Mouse (Mus musculus) small intestine, adult 2 months (tissue): ENCODE results near the gene Kif5a. TPM values are rescaled to one million over a fixed set of nuclear protein-coding genes. Genes with fewer than 3 reads are reported as not detected.

Experiments
- H3K27ac ChIP-seq: fragments of 200-500 bp; 2 replicates; pipeline ENCODE4 v1.5.1; 2012; ENCODE audit warnings: low read depth, low read length, control low read depth, inconsistent platforms; ENCODE audit not compliant: insufficient read depth
- H3K27me3 ChIP-seq: fragments of 200-500 bp; 2 replicates; pipeline ENCODE4 v1.6.1; 2012; ENCODE audit warnings: mild to moderate bottlenecking, moderate library complexity, low read length, inconsistent platforms; ENCODE audit not compliant: control insufficient read depth, insufficient read depth
- H3K36me3 ChIP-seq: fragments of 200-500 bp; 2 replicates; pipeline ENCODE4 v1.6.1; 2012; ENCODE audit warnings: mild to moderate bottlenecking, low read length, control low read depth, inconsistent platforms; ENCODE audit not compliant: control insufficient read depth, insufficient read depth
- H3K4me1 ChIP-seq: fragments of 200-500 bp; 2 replicates; pipeline ENCODE4 v1.6.1; 2012; ENCODE audit warnings: low read length, inconsistent platforms, mixed read lengths; ENCODE audit not compliant: control insufficient read depth, insufficient read depth, insufficient read length
- H3K4me3 ChIP-seq: fragments of 200-500 bp; 2 replicates; pipeline ENCODE4 v1.5.1; 2012; ENCODE audit warnings: low read depth, mild to moderate bottlenecking, control low read depth, inconsistent platforms, low read length, moderate library complexity
- CTCF ChIP-seq: fragments of 200-500 bp; IDR thresholded peaks from 2 replicates; pipeline ENCODE4 v1.5.1; 2012; ENCODE audit warnings: low read depth, mild to moderate bottlenecking, control low read depth, inconsistent platforms, low read length, moderate library complexity, mixed read lengths; ENCODE audit not compliant: insufficient replicate concordance, insufficient read length; ENCODE audit errors: extremely low read depth
- POLR2A ChIP-seq: fragments of 200-500 bp; IDR thresholded peaks from 2 replicates; pipeline ENCODE4 v1.6.1; 2012; ENCODE audit warnings: low read depth, mild to moderate bottlenecking, control low read depth, inconsistent platforms, low read length, moderate library complexity
- WGBS: fragments of 180-500 bp; shearing (Covaris S2); methylation state at CpG from one replicate; pipeline ENCODE4 v1.1.7; 2018; 5-methylcytosine and 5-hydroxymethylcytosine counted together
- polyA plus RNA-seq: library from polyadenylated mRNA; depleted of rRNA; stranded (reverse); fragments of >200 nt; gene quantifications from 2 replicates; pipeline ENCODE4 v1.2.3, GENCODE M21; 2012

The Kif5a gene
- polyA plus RNA-seq, 1 experiment: 1.8 TPM

DNA sequence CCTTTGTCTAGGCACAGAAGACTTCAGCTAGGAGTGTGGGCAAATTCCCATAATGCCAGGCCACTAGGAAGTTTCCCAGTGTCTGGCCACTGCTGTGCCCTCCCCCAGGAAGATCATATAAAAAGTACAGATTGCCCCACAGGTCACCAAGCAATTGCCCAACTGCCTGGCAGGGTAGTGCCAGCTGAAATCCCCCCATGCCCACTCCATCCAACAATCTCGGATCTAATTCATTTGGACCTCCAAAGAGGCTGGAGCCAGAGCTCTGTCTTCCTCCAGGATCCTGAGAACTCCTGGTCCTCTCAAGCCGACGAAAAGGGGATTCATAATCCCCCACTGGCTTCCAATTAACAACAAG lies 24.8 kb upstream of the Kif5a start:
- TF ChIP-seq CTCF: no peak
- no peak for TF ChIP-seq POLR2A
- H3K4me1 ChIP-seq: peaks cover 24% of the 10 kb centered on the region
- peaks cover 44% of the 10 kb centered on the region for H3K36me3 ChIP-seq
- H3K27ac ChIP-seq: peak overlapping the region; percentile 87
- no peaks in the 10 kb centered on the region for H3K27me3 ChIP-seq
- H3K4me3 ChIP-seq: peak overlapping the region; percentile 97
- 0% methylated on average over 3 of the region's 3 CpGs for WGBS

- Histone ChIP-seq H3K4me1 (peaks cover 23% of the 10 kb centered on the region), H3K36me3 (peaks cover 48% of the 10 kb centered on the region), H3K27me3 (no peaks in the 10 kb centered on the region), H3K27ac (peak overlapping the region; percentile 87), H3K4me3 (peak overlapping the region; percentile 97)
- TF ChIP-seq CTCF (no peak), POLR2A (no peak)
- 44% methylated on average over 15 of the region's 15 CpGs for WGBS
Observed at GRCm38 (mm10) chr10:127287271-127287935, 24.3 kb upstream of the Kif5a start.

- 30% methylated on average over 7 of the region's 7 CpGs for WGBS
- TF ChIP-seq CTCF (no peak), POLR2A (no peak)
- Histone ChIP-seq H3K36me3 (peaks cover 55% of the 10 kb centered on the region), H3K27ac (peak overlapping the region; percentile 87; the same call in 1 of the 2 replicates), H3K27me3 (no peaks in the 10 kb centered on the region), H3K4me1 (peaks cover 20% of the 10 kb centered on the region), H3K4me3 (peak overlapping the region; percentile 97)
Observed at GRCm38 (mm10) chr10:127286730-127287129, 23.6 kb upstream of the Kif5a start.

DNA sequence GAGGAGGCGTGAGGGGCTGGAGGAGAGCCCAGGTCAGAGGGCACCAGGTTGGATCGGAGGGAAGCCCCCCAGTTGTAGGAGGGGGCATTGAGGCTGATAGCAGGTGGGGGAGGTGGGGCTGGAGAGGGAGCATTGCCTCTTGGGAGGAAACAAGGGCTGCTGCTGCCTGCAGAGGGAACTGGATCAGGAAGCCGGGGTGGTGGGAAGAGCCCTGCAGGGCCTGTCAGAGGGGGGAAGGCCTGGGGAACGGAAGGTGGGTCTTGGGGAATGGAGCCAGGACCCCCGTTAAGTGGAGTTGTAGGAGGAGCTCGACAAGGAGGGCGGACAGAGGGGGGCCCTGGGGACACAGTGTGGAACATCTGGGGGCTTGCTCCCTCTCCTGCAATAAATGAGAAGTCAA lies 23.0 kb upstream of the Kif5a start:
- WGBS: 89% methylated on average over 7 of the region's 7 CpGs
- no peak overlapping the region for H3K4me3 ChIP-seq
- no peak overlapping the region for H3K27ac ChIP-seq
- no peak for TF ChIP-seq POLR2A
- TF ChIP-seq CTCF: no peak
- peaks cover 60% of the 10 kb centered on the region for H3K36me3 ChIP-seq
- no peaks in the 10 kb centered on the region for H3K27me3 ChIP-seq
- peaks cover 20% of the 10 kb centered on the region for H3K4me1 ChIP-seq

DNA sequence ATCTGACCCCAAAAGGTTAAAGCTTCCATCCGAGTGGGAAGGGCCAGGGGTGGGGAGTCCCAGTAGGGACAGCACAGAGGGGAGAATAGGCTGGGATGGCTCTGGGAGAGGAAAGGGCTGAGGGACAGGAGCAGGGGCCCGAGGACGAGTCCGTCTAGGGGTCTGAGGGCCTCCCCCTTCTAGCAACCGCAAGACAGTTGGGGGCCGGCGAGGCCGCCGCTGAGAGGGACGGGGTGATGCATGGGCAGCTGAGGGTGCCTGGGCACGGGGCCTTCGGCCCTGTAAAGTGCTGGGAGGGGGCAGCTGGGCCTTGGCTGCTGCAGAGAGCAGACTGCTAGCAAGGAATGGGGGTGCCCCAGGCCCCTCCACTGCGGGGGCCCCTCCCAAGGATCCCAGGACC lies 22.5 kb upstream of the Kif5a start:
- H3K27me3 ChIP-seq: no peaks in the 10 kb centered on the region
- H3K27ac ChIP-seq: no peak overlapping the region
- TF ChIP-seq CTCF (no peak), POLR2A (no peak)
- peaks cover 64% of the 10 kb centered on the region for H3K36me3 ChIP-seq
- 88% methylated on average over 13 of the region's 13 CpGs for WGBS
- H3K4me1 ChIP-seq: peaks cover 20% of the 10 kb centered on the region
- H3K4me3 ChIP-seq: no peak overlapping the region

GRCm38 (mm10) chr10:127284724-127285500 lies 21.8 kb upstream of the Kif5a start:
- Histone ChIP-seq H3K27ac (no peak overlapping the region), H3K36me3 (peaks cover 68% of the 10 kb centered on the region), H3K27me3 (no peaks in the 10 kb centered on the region), H3K4me3 (no peak overlapping the region), H3K4me1 (peaks cover 20% of the 10 kb centered on the region)
- no peak for TF ChIP-seq POLR2A
- 85% methylated on average over 11 of the region's 11 CpGs for WGBS

GRCm38 (mm10) chr10:127284105-127284622 lies 21.0 kb upstream of the Kif5a start:
- no peak for TF ChIP-seq POLR2A
- TF ChIP-seq CTCF: no peak
- WGBS: 94% methylated on average over 7 of the region's 7 CpGs
- H3K4me3 ChIP-seq: no peak overlapping the region
- H3K27ac ChIP-seq: no peak overlapping the region
- H3K4me1 ChIP-seq: peaks cover 15% of the 10 kb centered on the region
- no peaks in the 10 kb centered on the region for H3K27me3 ChIP-seq
- H3K36me3 ChIP-seq: peaks cover 74% of the 10 kb centered on the region
